Mouse (Mus musculus) ovary, adult 18-20 months (tissue): Measurements from ENCODE around the gene Vasp.

ENCODE experiments used
- DNase-seq: peaks from one replicate; pipeline ENCODE4 v3.0.0; 2022; ENCODE audit warnings: low spot score, mixed read lengths

Gene Vasp

GRCm38 (mm10) chr7:19271238-19272172 is at the start of gene Vasp:
Gene Vasp, minus strand, starts transcription at chr7:19271817.
- DNase-seq: peak; percentile 75

GRCm38 (mm10) chr7:19320637-19321036 is 49.0 kb upstream of the Vasp start:
- DNase-seq: no peak

GRCm38 (mm10) chr7:19319906-19320305 is 48.3 kb upstream of the Vasp start:
- DNase-seq: peak; percentile 93

DNA sequence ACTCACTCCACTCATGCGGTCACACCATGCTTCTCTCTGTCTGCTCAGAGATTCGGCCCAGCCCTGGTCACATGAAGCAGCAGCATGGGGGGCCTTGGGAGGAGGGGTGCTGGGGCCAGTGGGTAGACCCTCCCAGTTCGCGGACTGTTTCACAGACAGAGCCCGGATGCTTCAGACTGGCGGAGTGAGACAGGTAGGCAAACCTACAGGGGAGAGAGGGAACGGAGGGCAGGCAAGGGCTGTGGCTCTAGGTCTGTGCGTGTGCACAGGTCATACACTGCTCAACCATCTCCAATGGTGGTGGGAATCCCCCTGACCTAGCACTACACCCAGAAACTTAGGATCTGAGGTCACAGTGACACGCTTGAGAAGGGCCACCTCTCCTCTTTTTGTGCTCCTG is 47.8 kb upstream of the Vasp start:
- DNase-seq: no peak

- no peak for DNase-seq
Observed at GRCm38 (mm10) chr7:19318676-19319075, 47.1 kb upstream of the Vasp start.

DNA sequence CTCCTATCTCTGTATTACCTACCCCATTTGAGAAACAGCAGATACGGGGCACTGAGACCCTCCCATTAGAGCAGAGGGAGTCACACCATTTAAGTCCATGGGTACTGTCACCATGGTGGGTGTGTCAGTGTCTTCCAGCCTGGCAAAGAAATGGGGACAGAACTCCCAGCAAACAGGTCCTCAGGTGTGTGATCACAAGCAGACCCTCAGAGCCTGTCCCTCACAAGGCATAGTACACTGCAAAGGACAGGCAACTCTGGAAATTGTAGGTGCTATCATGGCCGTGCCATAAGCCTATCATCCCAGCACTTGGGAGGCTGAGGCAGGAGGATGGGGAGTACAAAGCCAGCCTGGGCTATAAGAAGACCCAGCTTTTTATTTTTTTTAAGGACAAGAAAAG is 46.6 kb upstream of the Vasp start:
- no peak for DNase-seq

DNA sequence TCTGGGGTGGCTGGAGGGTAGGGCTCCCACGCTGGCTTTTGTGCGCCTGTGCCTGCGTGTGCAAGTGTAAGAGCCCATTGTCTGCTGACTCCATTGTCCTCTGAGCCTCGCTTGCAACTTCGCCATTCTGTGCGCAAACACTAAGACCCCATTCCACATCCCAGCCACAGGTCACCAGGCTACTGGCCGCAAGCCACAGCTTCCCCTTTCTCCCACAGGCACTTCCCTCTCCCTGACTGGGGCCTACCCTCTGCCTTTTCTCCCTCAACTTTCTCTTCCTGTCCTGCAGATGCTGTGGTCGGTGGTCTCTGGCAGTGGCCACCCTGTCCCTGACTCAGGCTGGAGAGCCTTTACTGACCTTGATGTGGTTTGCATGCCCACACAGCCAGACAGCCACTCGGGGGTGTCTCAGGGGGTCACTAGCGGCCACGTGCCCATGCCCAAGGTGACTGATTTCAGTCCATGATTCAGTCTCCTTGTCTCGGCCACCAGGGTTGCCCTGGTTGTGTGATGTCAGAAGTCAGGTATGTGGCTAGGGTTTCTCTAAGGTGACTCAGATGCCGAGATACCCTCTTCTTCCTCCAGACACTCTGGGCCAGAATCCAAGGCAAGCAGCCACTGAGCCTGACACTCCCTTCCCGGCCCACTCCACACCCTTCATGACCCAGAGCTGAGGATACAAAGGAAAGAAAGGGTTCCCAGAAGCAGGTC is 45.0 kb upstream of the Vasp start:
- no peak for DNase-seq

DNA sequence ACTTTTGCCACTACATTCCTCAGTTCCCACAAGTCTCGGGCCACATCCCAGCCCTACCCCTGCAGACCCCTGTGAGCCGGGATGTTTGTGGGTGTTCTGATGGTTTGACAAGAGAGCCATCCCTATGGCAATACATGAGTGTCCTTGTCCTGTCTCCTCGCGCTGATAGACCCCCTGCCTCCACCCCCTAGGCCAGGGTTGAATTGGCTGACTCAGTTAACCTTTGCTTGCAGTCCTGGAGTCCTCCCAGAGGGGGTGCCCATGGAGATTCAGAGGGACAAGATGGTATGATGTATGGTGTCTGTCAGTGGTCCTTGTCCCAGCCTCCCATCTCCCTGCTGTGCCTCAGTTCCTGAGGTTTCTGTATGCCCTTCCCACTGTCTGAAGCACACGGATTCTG is 42.4 kb upstream of the Vasp start:
- no peak for DNase-seq

DNA sequence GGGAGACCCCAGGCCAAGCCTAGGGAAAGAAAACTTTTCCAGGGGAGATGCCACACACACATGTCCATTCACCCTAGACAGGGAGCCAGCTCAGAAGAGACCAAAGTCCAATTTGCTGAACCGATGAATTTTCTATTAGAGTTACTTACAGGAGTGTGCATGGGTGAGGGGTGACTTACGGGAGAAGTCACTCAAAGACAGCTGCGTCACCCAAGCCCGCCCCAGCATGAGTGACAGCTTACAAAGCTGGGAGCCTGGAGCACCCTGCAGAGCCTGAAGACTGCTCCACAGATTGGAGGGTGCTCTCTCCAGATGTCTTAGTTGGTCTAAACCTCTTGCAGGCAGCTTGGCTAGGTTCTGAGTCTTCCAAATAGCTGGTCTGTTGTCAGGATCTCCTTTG is 40.4 kb upstream of the Vasp start:
- DNase-seq: no peak

GRCm38 (mm10) chr7:19309884-19310641 is 38.4 kb upstream of the Vasp start, which contains the start of gene Fosb:
Gene Fosb, minus strand, starts transcription at chr7:19310051.
- peak; percentile 88 for DNase-seq

- DNase-seq: no peak
Observed at GRCm38 (mm10) chr7:19309278-19309883, 37.8 kb upstream of the Vasp start.

- DNase-seq: peak; percentile 91
Observed at GRCm38 (mm10) chr7:19308454-19309277, 37.0 kb upstream of the Vasp start.

DNA sequence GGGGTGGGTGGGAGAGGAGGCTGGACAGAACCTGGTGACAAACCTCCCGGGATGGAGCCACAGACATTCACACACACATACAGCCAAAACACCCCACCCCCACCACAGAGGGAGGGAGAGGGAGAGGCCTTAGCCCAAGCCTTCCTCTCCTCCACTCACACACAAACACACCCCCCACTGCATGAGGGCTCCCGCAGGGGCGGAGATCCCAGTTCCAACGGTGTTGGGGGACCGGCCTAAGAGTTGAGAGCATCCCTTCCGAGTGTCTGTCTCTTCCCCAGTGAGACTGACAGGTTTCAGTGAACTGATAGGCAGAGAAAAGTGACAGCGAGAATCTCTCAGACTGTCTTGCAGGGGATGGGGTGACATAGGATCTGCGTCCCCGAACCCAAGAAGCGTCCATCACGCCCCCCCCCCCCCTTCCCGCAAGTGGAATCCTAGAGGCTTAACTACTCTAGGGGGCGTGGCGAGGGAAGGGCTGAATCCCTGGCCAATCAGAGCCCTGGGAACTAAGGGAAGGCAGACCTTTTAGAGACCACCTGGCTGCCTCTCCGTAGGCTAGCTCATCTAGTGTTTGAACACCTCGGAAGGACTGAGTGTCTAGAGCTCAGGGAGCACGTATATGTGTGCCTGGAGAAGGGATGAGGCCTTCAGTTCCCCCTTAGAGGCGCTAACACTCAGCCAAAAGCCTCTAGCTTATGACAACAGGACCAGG is 36.3 kb upstream of the Vasp start:
- DNase-seq: peak; percentile 67

DNA sequence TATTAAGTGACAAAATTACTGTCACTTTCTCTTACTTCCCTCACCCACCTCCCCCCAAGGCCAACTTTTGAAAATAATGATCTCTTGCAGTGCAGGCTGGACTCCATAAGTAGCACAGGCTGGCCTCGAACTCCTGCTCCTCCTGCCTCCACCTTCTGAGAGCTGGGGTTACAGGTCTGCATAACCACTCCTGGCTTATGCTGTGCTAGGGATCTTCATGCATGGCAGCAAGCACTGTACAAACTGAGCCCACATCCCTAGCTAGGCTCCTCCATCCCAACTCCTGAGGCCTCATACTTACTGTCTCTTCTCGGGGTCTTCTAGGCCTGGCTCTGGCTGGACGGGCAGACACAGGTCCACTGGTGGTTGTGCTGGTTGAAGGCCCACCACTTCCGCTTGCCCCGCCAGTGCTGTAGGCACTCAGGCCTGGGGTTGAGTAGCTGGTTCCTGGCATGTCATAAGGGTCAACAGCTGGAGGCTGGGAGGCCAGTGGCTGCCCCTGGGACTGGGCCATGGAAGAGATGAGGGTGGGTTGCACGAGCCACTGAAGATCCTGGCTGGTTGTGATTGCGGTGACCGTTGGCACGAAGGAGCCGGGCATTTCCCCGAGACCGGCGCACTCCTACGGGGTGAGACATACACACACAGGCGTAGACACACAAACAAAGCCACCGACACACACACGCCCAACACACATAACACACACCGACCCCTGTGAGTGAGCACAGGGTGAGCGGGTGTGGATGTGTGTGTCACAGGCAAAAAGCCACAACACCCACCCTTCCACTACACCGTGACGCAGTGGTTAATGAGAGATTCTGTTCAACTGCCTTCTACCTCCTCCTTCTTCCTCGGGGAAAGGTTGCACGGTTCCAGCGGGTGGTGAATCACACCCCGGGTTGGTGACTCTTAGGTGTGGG is 35.5 kb upstream of the Vasp start:
- DNase-seq: no peak

GRCm38 (mm10) chr7:19305796-19306765 is 34.5 kb upstream of the Vasp start:
- DNase-seq: no peak

DNA sequence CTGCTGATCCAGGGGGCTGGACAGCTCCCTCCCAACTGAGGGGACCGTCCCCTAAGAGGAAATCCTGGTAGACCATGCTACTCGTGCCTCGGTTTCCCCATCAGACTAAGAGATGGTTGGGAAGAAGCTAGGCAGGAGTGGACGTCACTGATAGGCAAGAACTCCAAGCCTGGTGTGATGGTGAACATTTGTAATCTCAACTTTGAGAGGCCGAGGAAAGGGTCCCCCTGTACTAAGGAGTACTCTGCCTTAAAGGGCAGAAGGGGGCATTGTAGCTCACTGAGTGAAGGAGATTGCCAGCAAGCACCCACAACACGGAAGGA is 33.8 kb upstream of the Vasp start:
- no peak for DNase-seq

- no peak for DNase-seq
Observed at GRCm38 (mm10) chr7:19304501-19305412, 33.1 kb upstream of the Vasp start.
